Mouse (Mus musculus) neural tube, embryonic 13.5 days (tissue): Measurements from ENCODE around the gene Ccdc122. TPM values are rescaled to one million over a fixed set of nuclear protein-coding genes. Genes with fewer than 3 reads are reported as not detected.
"Not testable (repeated sequence)": the region's sequence is repeated elsewhere in the genome, so short reads cannot be mapped to it uniquely, and the experiment has no call there.

Source experiments
- ATAC-seq: fragments of 200-750 bp; cut with Nextera tagmentation; 2 replicates; pipeline ENCODE4 v1.8.0; 2017; ENCODE audit warnings: low read depth, mild to moderate bottlenecking, moderate TSS enrichment, moderate library complexity
- H3K27ac ChIP-seq: fragments of 300-500 bp; sonication (generic); replicated peaks from 2 replicates; pipeline ENCODE4 v1.5.1; 2015; ENCODE audit warnings: moderate library complexity, mild to moderate bottlenecking, inconsistent platforms
- H3K27me3 ChIP-seq: fragments of 300-500 bp; sonication (generic); 2 replicates; pipeline ENCODE4 v1.6.1; 2015; ENCODE audit warnings: mild to moderate bottlenecking, inconsistent platforms
- H3K36me3 ChIP-seq: fragments of 300-500 bp; sonication (generic); 2 replicates; pipeline ENCODE4 v1.6.1; 2015; ENCODE audit warnings: mild to moderate bottlenecking, inconsistent platforms
- H3K4me1 ChIP-seq: fragments of 300-500 bp; sonication (generic); replicated peaks from 2 replicates; pipeline ENCODE4 v1.6.1; 2015; ENCODE audit warnings: inconsistent platforms
- H3K4me2 ChIP-seq: fragments of 300-500 bp; sonication (generic); 2 replicates; pipeline ENCODE4 v1.6.1; 2015; ENCODE audit warnings: inconsistent platforms, mild to moderate bottlenecking, moderate library complexity
- H3K4me3 ChIP-seq: fragments of 300-500 bp; sonication (generic); 2 replicates; pipeline ENCODE4 v1.5.1; 2015; ENCODE audit warnings: mild to moderate bottlenecking, inconsistent platforms
- H3K9ac ChIP-seq: fragments of 300-500 bp; sonication (generic); 2 replicates; pipeline ENCODE4 v1.6.1; 2015; ENCODE audit warnings: moderate library complexity, mild to moderate bottlenecking, inconsistent platforms
- H3K9me3 ChIP-seq: fragments of 300-500 bp; sonication (generic); 2 replicates; pipeline ENCODE4 v1.6.1; 2016; ENCODE audit warnings: inconsistent platforms
- WGBS: fragments of 180-500 bp; shearing (Covaris S2); methylation state at CpG from one replicate; pipeline ENCODE4 v1.1.7; 2015; 5-methylcytosine and 5-hydroxymethylcytosine counted together
- polyA plus RNA-seq: library from polyadenylated mRNA; unstranded; fragments of >200 nt; fragmentation: Nextera tagmentation; extraction: Ambion mirVana; gene quantifications from 2 replicates; pipeline ENCODE4 v1.2.1, GENCODE M21; 2015

Ccdc122 gene
- 1.0 and 1.2 TPM in 2 replicates for polyA plus RNA-seq

GRCm38 (mm10) chr14:77036226-77037046, at the start of gene Ccdc122, which contains the start of gene Lacc1:
TSS of gene Ccdc122 (plus strand) at chr14:77036772.
TSS of gene Lacc1 (minus strand) at chr14:77036904.
- Histone ChIP-seq H3K9me3 (no peaks in the 10 kb centered on the region), H3K27ac (no peak within 1 kb of the TSS), H3K4me3 (peak within 1 kb of the TSS; percentile 51), H3K4me2 (peak within 1 kb of the TSS; percentile 77), H3K27me3 (no peaks in the 10 kb centered on the region), H3K4me1 (peaks cover 7% of the 10 kb centered on the region), H3K36me3 (no peaks in the 10 kb centered on the region), H3K9ac (peak within 1 kb of the TSS; percentile 70)
- WGBS: under 1% methylated on average over 76 of the region's 86 CpGs
- peak; percentile 83 for ATAC-seq

- not testable (repeated sequence) for H3K9ac ChIP-seq, H3K27ac ChIP-seq, H3K36me3 ChIP-seq, ATAC-seq, H3K4me2 ChIP-seq, H3K4me3 ChIP-seq, H3K27me3 ChIP-seq, H3K4me1 ChIP-seq, H3K9me3 ChIP-seq
- 90% methylated on average over 2 of the region's 2 CpGs for WGBS
These were observed 46.2 kb upstream of the Ccdc122 start for GRCm38 (mm10) chr14:76990351-76990750.

GRCm38 (mm10) chr14:77004740-77005139, 31.8 kb upstream of the Ccdc122 start:
- no peaks in the 10 kb centered on the region for H3K27me3 ChIP-seq
- 58% methylated on average over 8 of the region's 8 CpGs for WGBS
- H3K9me3 ChIP-seq: no peaks in the 10 kb centered on the region
- peak overlapping the region; percentile 49; the same call in 1 of the 2 replicates for H3K27ac ChIP-seq
- H3K4me1 ChIP-seq: peaks cover 24% of the 10 kb centered on the region
- ATAC-seq: 0 out of 2 replicates have a peak, but pooled peaks have one; percentile 38
- H3K4me2 ChIP-seq: no peak overlapping the region
- H3K4me3 ChIP-seq: no peak overlapping the region
- no peaks in the 10 kb centered on the region for H3K36me3 ChIP-seq
- H3K9ac ChIP-seq: no peak overlapping the region

- Histone ChIP-seq H3K9ac (no peak overlapping the region), H3K4me1 (peaks cover 24% of the 10 kb centered on the region), H3K27me3 (no peaks in the 10 kb centered on the region), H3K4me2 (no peak overlapping the region), H3K27ac (no peak overlapping the region), H3K9me3 (no peaks in the 10 kb centered on the region), H3K4me3 (no peak overlapping the region), H3K36me3 (no peaks in the 10 kb centered on the region)
- 54% methylated on average over 5 of the region's 5 CpGs for WGBS
- ATAC-seq: no peak
These were observed 31.0 kb upstream of the Ccdc122 start for GRCm38 (mm10) chr14:77005566-77005965.

GRCm38 (mm10) chr14:77008238-77008637, 28.3 kb upstream of the Ccdc122 start:
- H3K4me3 ChIP-seq: no peak overlapping the region
- no peak overlapping the region for H3K4me2 ChIP-seq
- no peak overlapping the region for H3K9ac ChIP-seq
- no peaks in the 10 kb centered on the region for H3K36me3 ChIP-seq
- peak; percentile 48; the same call in 1 of the 2 replicates for ATAC-seq
- H3K9me3 ChIP-seq: no peaks in the 10 kb centered on the region
- peaks cover 24% of the 10 kb centered on the region for H3K4me1 ChIP-seq
- H3K27me3 ChIP-seq: no peaks in the 10 kb centered on the region
- WGBS: 11% methylated on average over 3 of the region's 3 CpGs
- no peak overlapping the region for H3K27ac ChIP-seq

- ATAC-seq: peak; percentile 74
- WGBS: 6% methylated on average over 3 of the region's 3 CpGs
These were observed 24.8 kb upstream of the Ccdc122 start for GRCm38 (mm10) chr14:77011804-77012203.

GRCm38 (mm10) chr14:77016783-77017182, 19.8 kb upstream of the Ccdc122 start:
- H3K4me1 ChIP-seq, H3K27me3 ChIP-seq, H3K36me3 ChIP-seq, H3K27ac ChIP-seq, H3K4me3 ChIP-seq, H3K9me3 ChIP-seq, H3K4me2 ChIP-seq, H3K9ac ChIP-seq, ATAC-seq: not testable (repeated sequence)
- WGBS: 60% methylated on average over 12 of the region's 12 CpGs

More at GRCm38 (mm10) chr14:77011804-77012203, 24.8 kb upstream of the Ccdc122 start:
- Histone ChIP-seq H3K9me3 (no peaks in the 10 kb centered on the region), H3K27me3 (no peaks in the 10 kb centered on the region), H3K4me3 (no peak overlapping the region), H3K4me2 (no peak overlapping the region), H3K9ac (peak overlapping the region; percentile 52; the same call in 1 of the 2 replicates), H3K4me1 (no peaks in the 10 kb centered on the region; the same call in 1 of the 2 replicates), H3K36me3 (no peaks in the 10 kb centered on the region), H3K27ac (no peak overlapping the region)

GRCm38 (mm10) chr14:77017211-77017610, 19.4 kb upstream of the Ccdc122 start:
- WGBS: 89% methylated on average over 6 of the region's 6 CpGs
- Histone ChIP-seq H3K4me1 (no peaks in the 10 kb centered on the region), H3K27me3 (no peaks in the 10 kb centered on the region), H3K4me2 (no peak overlapping the region), H3K9me3 (no peaks in the 10 kb centered on the region), H3K4me3 (no peak overlapping the region), H3K9ac (no peak overlapping the region), H3K36me3 (no peaks in the 10 kb centered on the region), H3K27ac (no peak overlapping the region)
- no peak for ATAC-seq

- Histone ChIP-seq H3K9ac (no peak overlapping the region), H3K36me3 (no peaks in the 10 kb centered on the region), H3K9me3 (no peaks in the 10 kb centered on the region), H3K4me2 (no peak overlapping the region), H3K27ac (no peak overlapping the region), H3K4me3 (no peak overlapping the region), H3K27me3 (no peaks in the 10 kb centered on the region), H3K4me1 (no peaks in the 10 kb centered on the region)
- no peak for ATAC-seq
- WGBS: 84% methylated on average over 3 of the region's 3 CpGs
These were observed 12.1 kb upstream of the Ccdc122 start for GRCm38 (mm10) chr14:77024499-77024898.

- 48% methylated on average over 5 of the region's 5 CpGs for WGBS
- H3K4me1 ChIP-seq: no peaks in the 10 kb centered on the region; the same call in 1 of the 2 replicates
- H3K4me3 ChIP-seq: no peak overlapping the region
- H3K9ac ChIP-seq: no peak overlapping the region
- no peak overlapping the region for H3K4me2 ChIP-seq
- no peak overlapping the region for H3K27ac ChIP-seq
- no peaks in the 10 kb centered on the region for H3K27me3 ChIP-seq
- H3K36me3 ChIP-seq: no peaks in the 10 kb centered on the region
- no peak for ATAC-seq
- no peaks in the 10 kb centered on the region for H3K9me3 ChIP-seq
These were observed 7.1 kb upstream of the Ccdc122 start for GRCm38 (mm10) chr14:77029319-77030054.

GRCm38 (mm10) chr14:77030808-77031207, 5.8 kb upstream of the Ccdc122 start:
- Histone ChIP-seq H3K4me2 (no peak overlapping the region), H3K27ac (no peak overlapping the region), H3K4me1 (no peaks in the 10 kb centered on the region; the same call in 1 of the 2 replicates), H3K9me3 (no peaks in the 10 kb centered on the region), H3K4me3 (no peak overlapping the region), H3K27me3 (no peaks in the 10 kb centered on the region), H3K9ac (no peak overlapping the region), H3K36me3 (no peaks in the 10 kb centered on the region)
- WGBS: 86% methylated on average over 5 of the region's 5 CpGs
- ATAC-seq: no peak

GRCm38 (mm10) chr14:77032433-77032832, 4.1 kb upstream of the Ccdc122 start:
- Histone ChIP-seq H3K36me3 (no peaks in the 10 kb centered on the region), H3K4me2 (no peak overlapping the region), H3K4me1 (peaks cover 7% of the 10 kb centered on the region), H3K4me3 (no peak overlapping the region), H3K27me3 (no peaks in the 10 kb centered on the region), H3K9ac (no peak overlapping the region), H3K27ac (no peak overlapping the region), H3K9me3 (no peaks in the 10 kb centered on the region)
- ATAC-seq: no peak
- WGBS: 80% methylated on average over 5 of the region's 5 CpGs
